Mouse (Mus musculus) testis, postnatal 10 days (tissue): ENCODE data around the gene Slc24a4.
A peak's percentile ranks its signal among the peaks of the same experiment; 100 is the strongest.
"Not testable (repeated sequence)": the region's sequence is repeated elsewhere in the genome, so short reads cannot be mapped to it uniquely, and the experiment has no call there.

ENCODE experiments used
- DNase-seq: peaks from one replicate; pipeline ENCODE4 v3.0.0; 2021; ENCODE audit warnings: low spot score

Slc24a4 gene

GRCm38 (mm10) chr12:102166691-102167261 lies 38.2 kb downstream of the Slc24a4 start:
- no peak for DNase-seq

- no peak for DNase-seq
These were observed 38.8 kb downstream of the Slc24a4 start for GRCm38 (mm10) chr12:102167302-102167701.

GRCm38 (mm10) chr12:102172746-102173145 lies 44.2 kb downstream of the Slc24a4 start:
- DNase-seq, result no peak

GRCm38 (mm10) chr12:102173345-102173744 lies 44.8 kb downstream of the Slc24a4 start:
- DNase-seq, result no peak

GRCm38 (mm10) chr12:102180371-102181074 lies 52.0 kb downstream of the Slc24a4 start:
- no peak for DNase-seq

GRCm38 (mm10) chr12:102181799-102182357 lies 53.3 kb downstream of the Slc24a4 start:
- peak; percentile 88 for DNase-seq

GRCm38 (mm10) chr12:102182621-102183020 lies 54.1 kb downstream of the Slc24a4 start:
- no peak for DNase-seq

- no peak for DNase-seq
These were observed 54.7 kb downstream of the Slc24a4 start for GRCm38 (mm10) chr12:102183201-102183600.

GRCm38 (mm10) chr12:102190820-102191219 lies 62.3 kb downstream of the Slc24a4 start:
- DNase-seq, result no peak

GRCm38 (mm10) chr12:102201516-102201915 lies 73.0 kb downstream of the Slc24a4 start:
- no peak for DNase-seq

- DNase-seq, result peak; percentile 51
These were observed 74.4 kb downstream of the Slc24a4 start for GRCm38 (mm10) chr12:102202901-102203300.

- DNase-seq, result no peak
These were observed 77.9 kb downstream of the Slc24a4 start for GRCm38 (mm10) chr12:102206471-102206870.

GRCm38 (mm10) chr12:102207245-102207644 lies 78.7 kb downstream of the Slc24a4 start:
- DNase-seq, result no peak

- no peak for DNase-seq
These were observed 82.3 kb downstream of the Slc24a4 start for GRCm38 (mm10) chr12:102210801-102211200.

- DNase-seq, result no peak
These were observed 94.9 kb downstream of the Slc24a4 start for GRCm38 (mm10) chr12:102223404-102223803.

GRCm38 (mm10) chr12:102224112-102224511 lies 95.6 kb downstream of the Slc24a4 start:
- DNase-seq, result not testable (repeated sequence)

GRCm38 (mm10) chr12:102225165-102225564 lies 96.6 kb downstream of the Slc24a4 start:
- DNase-seq, result no peak

GRCm38 (mm10) chr12:102235551-102235950 lies 107.0 kb downstream of the Slc24a4 start:
- DNase-seq, result no peak

- no peak for DNase-seq
These were observed 107.8 kb downstream of the Slc24a4 start for GRCm38 (mm10) chr12:102236317-102236716.

GRCm38 (mm10) chr12:102242076-102242722 lies 113.7 kb downstream of the Slc24a4 start:
- DNase-seq, result no peak

- DNase-seq, result no peak
These were observed 115.4 kb downstream of the Slc24a4 start for GRCm38 (mm10) chr12:102243915-102244314.

GRCm38 (mm10) chr12:102246226-102246625 lies 117.7 kb downstream of the Slc24a4 start:
- no peak for DNase-seq

GRCm38 (mm10) chr12:102248104-102248503 lies 119.6 kb downstream of the Slc24a4 start:
- no peak for DNase-seq
